Mouse (Mus musculus) C2C12 (cell line): ENCODE results near the gene AI854703.

Source experiments
- CEBPB ChIP-seq: IDR thresholded peaks from one replicate; pipeline ENCODE4 v1.6.1; 2011; ENCODE audit warnings: low read depth, mild to moderate bottlenecking, control low read depth, moderate library complexity
- CTCF ChIP-seq: IDR thresholded peaks from one replicate; pipeline ENCODE4 v1.5.1; 2011; ENCODE audit not compliant: control insufficient read depth, insufficient read depth, insufficient read length
- MAX ChIP-seq: IDR thresholded peaks from one replicate; pipeline ENCODE4 v1.6.1; 2011; ENCODE audit warnings: mild to moderate bottlenecking, control low read depth
- MYOD1 ChIP-seq: IDR thresholded peaks from one replicate; pipeline ENCODE4 v1.6.1; 2011; ENCODE audit warnings: low read depth; ENCODE audit not compliant: control insufficient read depth, insufficient read length
- MYOG ChIP-seq: IDR thresholded peaks from one replicate; pipeline ENCODE4 v1.6.1; 2011; ENCODE audit not compliant: control insufficient read depth, insufficient read length; ENCODE audit errors: extremely low read depth
- USF1 ChIP-seq: IDR thresholded peaks from one replicate; pipeline ENCODE4 v1.6.1; 2011; ENCODE audit warnings: low read depth, mild to moderate bottlenecking, control low read depth, moderate library complexity

GRCm38 (mm10) chr6:48642764-48643292, 16.3 kb downstream of the AI854703 start:
- TF ChIP-seq CTCF: peak; percentile 9
- TF ChIP-seq USF1: no peak
- no peak for TF ChIP-seq MYOG
- no peak for TF ChIP-seq CEBPB
- TF ChIP-seq MAX: no peak
- TF ChIP-seq MYOD1: no peak
